21 mouse cellular contexts compared by ENCODE assay signal in genomic region chr10:117446776-117447175, GRCm38 (mm10).
DNase-seq lines count a peak whose midpoint lies in the region; ATAC-seq and TF ChIP-seq lines count a peak whose summit lies in the region.
"Had no signal": no experiment of that assay in that cellular context is flagged by ENCODE, and none has a peak within 500 bp of the region (broad histone marks: within the 10 kb centered on the region; RNA-seq: fewer than 3 reads in every experiment).

No protein-coding gene starts in this region.

- 91% methylated on average over 7 of the region's 7 CpGs for WGBS in forebrain, embryonic 11.5 days

- H3K4me2 ChIP-seq in forebrain, embryonic 11.5 days (ENCODE audit: low read depth, low read length, severe bottlenecking), result no peak overlapping the region
- H3K4me2 ChIP-seq: embryonic facial prominence, embryonic 13.5 days; embryonic facial prominence, embryonic 15.5 days; forebrain, embryonic 13.5 days; forebrain, embryonic 15.5 days had no signal

- no peak for ATAC-seq in forebrain, embryonic 11.5 days (replicated peaks; ENCODE audit: low FRiP score)
- ATAC-seq: activated CD4-positive, CD25-positive, alpha-beta regulatory T cell, adult 4 months; forebrain, embryonic 13.5 days; forebrain, embryonic 15.5 days; forebrain, postnatal 0 days; Patski had no signal

- H3K9me3 ChIP-seq in forebrain, embryonic 11.5 days (ENCODE audit: control insufficient read depth, low read length), result no peaks in the 10 kb centered on the region
- H3K9me3 ChIP-seq: embryonic facial prominence, embryonic 15.5 days; forebrain, embryonic 15.5 days; G1E had no signal

- DNase-seq in heart, adult 11 months, result peak; percentile 55
- DNase-seq in heart, postnatal 10 days, result no peak
- DNase-seq in testis, postnatal 14 days (ENCODE audit: low spot score), result no peak
- peak; percentile 96 for DNase-seq in adipocyte (ENCODE audit: low spot score)
- DNase-seq in forebrain, embryonic 11.5 days (ENCODE audit: low spot score), result no peak
- DNase-seq: adrenal gland, adult 2 months; adrenal gland, postnatal 10 days; adrenal gland, postnatal 25 days; cerebellum, adult 11 months; embryo, embryonic 11 days had no signal

- no peak overlapping the region for H3K27ac ChIP-seq in testis, adult 2 months (ENCODE audit: control insufficient read depth, insufficient read depth, low read depth, low read length)
- no peak overlapping the region for H3K27ac ChIP-seq in forebrain, embryonic 11.5 days (ENCODE audit: low read depth, low read length)
- H3K27ac ChIP-seq: embryonic facial prominence, embryonic 13.5 days; embryonic facial prominence, embryonic 15.5 days; forebrain, embryonic 10.5 days; forebrain, embryonic 13.5 days; forebrain, embryonic 15.5 days had no signal

- TF ChIP-seq POLR2A in testis, adult 2 months (IDR thresholded peaks at IDR 0.05; ENCODE audit: control insufficient read depth, low read depth, low read length), result no peak

- no peaks in the 10 kb centered on the region for H3K27me3 ChIP-seq in testis, adult 2 months (ENCODE audit: control insufficient read depth, insufficient read depth, low read length)
- H3K27me3 ChIP-seq in forebrain, embryonic 11.5 days (ENCODE audit: control insufficient read depth, insufficient read depth, low read length), result no peaks in the 10 kb centered on the region
- H3K27me3 ChIP-seq: embryonic facial prominence, embryonic 13.5 days; embryonic facial prominence, embryonic 15.5 days; forebrain, embryonic 13.5 days; forebrain, embryonic 15.5 days; Patski had no signal

- intact Hi-C loops in heart, postnatal 10 days (cut with DNase I), result no loop called here

- no peaks in the 10 kb centered on the region for H3K36me3 ChIP-seq in testis, adult 2 months (ENCODE audit: control insufficient read depth, insufficient read depth, low read length)
- no peaks in the 10 kb centered on the region for H3K36me3 ChIP-seq in forebrain, embryonic 11.5 days (ENCODE audit: control insufficient read depth, insufficient read depth, low read length)
- H3K36me3 ChIP-seq: embryonic facial prominence, embryonic 13.5 days; embryonic facial prominence, embryonic 15.5 days; forebrain, embryonic 10.5 days; forebrain, embryonic 15.5 days; G1E had no signal

- H3K4me3 ChIP-seq in testis, adult 2 months (ENCODE audit: control insufficient read depth, low read depth, low read length), result peak overlapping the region; percentile 53
- H3K4me3 ChIP-seq in forebrain, embryonic 11.5 days (ENCODE audit: low read depth, low read length), result no peak overlapping the region
- H3K4me3 ChIP-seq: embryonic facial prominence, embryonic 13.5 days; embryonic facial prominence, embryonic 15.5 days; erythroblast, embryonic 14.5 days; forebrain, embryonic 10.5 days; forebrain, embryonic 13.5 days; forebrain, embryonic 15.5 days had no signal

- H3K4me1 ChIP-seq in testis, adult 2 months (ENCODE audit: control insufficient read depth, insufficient read depth, low read length), result peaks cover 7% of the 10 kb centered on the region
- H3K4me1 ChIP-seq in forebrain, embryonic 11.5 days (replicated peaks; ENCODE audit: control insufficient read depth, insufficient read depth, low read length), result peaks cover 5% of the 10 kb centered on the region; the same call in 1 of the 2 replicates
- H3K4me1 ChIP-seq: embryonic facial prominence, embryonic 15.5 days had no signal

- no peak for TF ChIP-seq CTCF in testis, adult 2 months (IDR thresholded peaks at IDR 0.05; ENCODE audit: control insufficient read depth, insufficient read depth, insufficient replicate concordance, low read depth, low read length)

- no peak overlapping the region for H3K9ac ChIP-seq in forebrain, embryonic 11.5 days (ENCODE audit: low read length)
- H3K9ac ChIP-seq: embryonic facial prominence, embryonic 13.5 days; embryonic facial prominence, embryonic 15.5 days; forebrain, embryonic 13.5 days; forebrain, embryonic 15.5 days; forebrain, postnatal 0 days had no signal

Comparison
In these comparisons a context has a peak if more than half of its experiments do, and no peak if none do; other contexts are left out.
1. DNase-seq: peak in heart, adult 11 months (single experiment) and adipocyte (single experiment); none in heart, postnatal 10 days (0 of 2), testis, postnatal 14 days (single experiment) and forebrain, embryonic 11.5 days (single experiment).